Mouse (Mus musculus): ENCODE data around the gene Tigd3. TPM values are rescaled to one million over a fixed set of nuclear protein-coding genes. Genes with fewer than 3 reads are reported as not detected.

Gene Tigd3
- polyA plus RNA-seq, 1 experiment: 0.94 TPM

- H3K27ac ChIP-seq (ENCODE audit: control insufficient read depth, insufficient read depth, low read depth, low read length): no peak overlapping the region
- no peak overlapping the region for H3K4me3 ChIP-seq (ENCODE audit: control insufficient read depth, low read depth, low read length)
- H3K4me1 ChIP-seq (ENCODE audit: control insufficient read depth, insufficient read depth, low read length): peaks cover 14% of the 10 kb centered on the region
- H3K36me3 ChIP-seq (ENCODE audit: control insufficient read depth, insufficient read depth, low read length): no peaks in the 10 kb centered on the region
- TF ChIP-seq CTCF (IDR thresholded peaks at IDR 0.05; ENCODE audit: control insufficient read depth, insufficient read depth, insufficient replicate concordance, low read depth, low read length): no peak
- TF ChIP-seq POLR2A (IDR thresholded peaks at IDR 0.05; ENCODE audit: control insufficient read depth, low read depth, low read length): no peak
- H3K27me3 ChIP-seq (ENCODE audit: control insufficient read depth, insufficient read depth, low read length): no peaks in the 10 kb centered on the region
Measured at GRCm38 (mm10) chr19:5927532-5927931, 33.6 kb upstream of the Tigd3 start.

GRCm38 (mm10) chr19:5927026-5927425, 33.1 kb upstream of the Tigd3 start:
- Histone ChIP-seq H3K36me3 (ENCODE audit: control insufficient read depth, insufficient read depth, low read length) (no peaks in the 10 kb centered on the region), H3K27ac (ENCODE audit: control insufficient read depth, insufficient read depth, low read depth, low read length) (no peak overlapping the region), H3K4me1 (ENCODE audit: control insufficient read depth, insufficient read depth, low read length) (peaks cover 14% of the 10 kb centered on the region), H3K4me3 (ENCODE audit: control insufficient read depth, low read depth, low read length) (no peak overlapping the region), H3K27me3 (ENCODE audit: control insufficient read depth, insufficient read depth, low read length) (no peaks in the 10 kb centered on the region)
- no peak for TF ChIP-seq POLR2A (IDR thresholded peaks at IDR 0.05; ENCODE audit: control insufficient read depth, low read depth, low read length)

- peak overlapping the region; percentile 60 for H3K27ac ChIP-seq (ENCODE audit: control insufficient read depth, insufficient read depth, low read depth, low read length)
- H3K27me3 ChIP-seq (ENCODE audit: control insufficient read depth, insufficient read depth, low read length): no peaks in the 10 kb centered on the region
- no peak for TF ChIP-seq POLR2A (IDR thresholded peaks at IDR 0.05; ENCODE audit: control insufficient read depth, low read depth, low read length)
- no peak for TF ChIP-seq CTCF (IDR thresholded peaks at IDR 0.05; ENCODE audit: control insufficient read depth, insufficient read depth, insufficient replicate concordance, low read depth, low read length)
- no peak overlapping the region; the same call in none of the 2 replicates for H3K4me3 ChIP-seq (ENCODE audit: control insufficient read depth, low read depth, low read length)
- peaks cover 14% of the 10 kb centered on the region for H3K4me1 ChIP-seq (ENCODE audit: control insufficient read depth, insufficient read depth, low read length)
- H3K36me3 ChIP-seq (ENCODE audit: control insufficient read depth, insufficient read depth, low read length): no peaks in the 10 kb centered on the region
Measured at GRCm38 (mm10) chr19:5925311-5925855, 31.4 kb upstream of the Tigd3 start.

GRCm38 (mm10) chr19:5924713-5925093, 30.8 kb upstream of the Tigd3 start, which contains the start of gene Cdc42ep2:
TSS of gene Cdc42ep2 (minus strand) at chr19:5924816.
- no peaks in the 10 kb centered on the region for H3K36me3 ChIP-seq (ENCODE audit: control insufficient read depth, insufficient read depth, low read length)
- H3K27me3 ChIP-seq (ENCODE audit: control insufficient read depth, insufficient read depth, low read length): no peaks in the 10 kb centered on the region
- peak within 1 kb of the TSS; percentile 83 for H3K4me3 ChIP-seq (ENCODE audit: control insufficient read depth, low read depth, low read length)
- TF ChIP-seq POLR2A (IDR thresholded peaks at IDR 0.05; ENCODE audit: control insufficient read depth, low read depth, low read length) (peak; percentile 53; the same call in 1 of the 2 replicates), CTCF (IDR thresholded peaks at IDR 0.05; ENCODE audit: control insufficient read depth, insufficient read depth, insufficient replicate concordance, low read depth, low read length) (no peak)
- peak within 1 kb of the TSS; percentile 60 for H3K27ac ChIP-seq (ENCODE audit: control insufficient read depth, insufficient read depth, low read depth, low read length)
- peaks cover 14% of the 10 kb centered on the region for H3K4me1 ChIP-seq (ENCODE audit: control insufficient read depth, insufficient read depth, low read length)

- Histone ChIP-seq H3K27me3 (ENCODE audit: control insufficient read depth, insufficient read depth, low read length) (no peaks in the 10 kb centered on the region), H3K4me1 (ENCODE audit: control insufficient read depth, insufficient read depth, low read length) (peaks cover 14% of the 10 kb centered on the region), H3K36me3 (ENCODE audit: control insufficient read depth, insufficient read depth, low read length) (no peaks in the 10 kb centered on the region), H3K27ac (ENCODE audit: control insufficient read depth, insufficient read depth, low read depth, low read length) (no peak overlapping the region; the same call in none of the 2 replicates), H3K4me3 (ENCODE audit: control insufficient read depth, low read depth, low read length) (peak overlapping the region; percentile 83)
- peak; percentile 70; the same call in 1 of the 2 replicates for TF ChIP-seq CTCF (IDR thresholded peaks at IDR 0.05; ENCODE audit: control insufficient read depth, insufficient read depth, insufficient replicate concordance, low read depth, low read length)
- TF ChIP-seq POLR2A (IDR thresholded peaks at IDR 0.05; ENCODE audit: control insufficient read depth, low read depth, low read length): no peak
Measured at GRCm38 (mm10) chr19:5923990-5924712, 30.2 kb upstream of the Tigd3 start.

GRCm38 (mm10) chr19:5922963-5923362, 29.0 kb upstream of the Tigd3 start:
- H3K27me3 ChIP-seq (ENCODE audit: control insufficient read depth, insufficient read depth, low read length): no peaks in the 10 kb centered on the region
- H3K27ac ChIP-seq (ENCODE audit: control insufficient read depth, insufficient read depth, low read depth, low read length): no peak overlapping the region
- no peak overlapping the region for H3K4me3 ChIP-seq (ENCODE audit: control insufficient read depth, low read depth, low read length)
- H3K36me3 ChIP-seq (ENCODE audit: control insufficient read depth, insufficient read depth, low read length): no peaks in the 10 kb centered on the region
- peaks cover 14% of the 10 kb centered on the region for H3K4me1 ChIP-seq (ENCODE audit: control insufficient read depth, insufficient read depth, low read length)
- TF ChIP-seq POLR2A (IDR thresholded peaks at IDR 0.05; ENCODE audit: control insufficient read depth, low read depth, low read length) (no peak), CTCF (IDR thresholded peaks at IDR 0.05; ENCODE audit: control insufficient read depth, insufficient read depth, insufficient replicate concordance, low read depth, low read length) (no peak)

GRCm38 (mm10) chr19:5922119-5922942, 28.4 kb upstream of the Tigd3 start:
- Histone ChIP-seq H3K27ac (ENCODE audit: control insufficient read depth, insufficient read depth, low read depth, low read length) (no peak overlapping the region), H3K4me1 (ENCODE audit: control insufficient read depth, insufficient read depth, low read length) (peaks cover 14% of the 10 kb centered on the region), H3K27me3 (ENCODE audit: control insufficient read depth, insufficient read depth, low read length) (no peaks in the 10 kb centered on the region), H3K36me3 (ENCODE audit: control insufficient read depth, insufficient read depth, low read length) (no peaks in the 10 kb centered on the region), H3K4me3 (ENCODE audit: control insufficient read depth, low read depth, low read length) (no peak overlapping the region)
- TF ChIP-seq CTCF (IDR thresholded peaks at IDR 0.05; ENCODE audit: control insufficient read depth, insufficient read depth, insufficient replicate concordance, low read depth, low read length) (no peak), POLR2A (IDR thresholded peaks at IDR 0.05; ENCODE audit: control insufficient read depth, low read depth, low read length) (no peak)
